Mouse (Mus musculus) Patski (cell line): Measurements from ENCODE around the gene Mapk13. TPM values are rescaled to one million over a fixed set of nuclear protein-coding genes. Genes with fewer than 3 reads are reported as not detected.

ENCODE experiments used
- ATAC-seq: fragments of 100-300 bp; one replicate; pipeline ENCODE4 v1.8.0; 2021
- CTCF ChIA-PET: fragments of 350-600 bp; sonication (Branson Sonifier 250); formaldehyde crosslinking; loops from one replicate; lab custom pipeline; 2022; ENCODE audit warnings: inconsistent platforms; lab: Charles Lee
- POLR2A ChIA-PET: fragments of 350-600 bp; sonication (Branson Sonifier 250); formaldehyde crosslinking; loops from one replicate; lab custom pipeline; 2022; ENCODE audit warnings: antibody characterized with exemption, inconsistent platforms; lab: Charles Lee
- DNase-seq: peaks from one replicate; pipeline ENCODE4 v3.0.0-alpha.2; 2011; ENCODE audit warnings: low read depth, low spot score
- H3K27me3 ChIP-seq: fragments of 371-371 bp; one replicate; pipeline ENCODE4 v1.5.1; 2021
- CTCF ChIP-seq: fragments of 100-300 bp; IDR thresholded peaks from one replicate; pipeline ENCODE4 v1.5.1; 2021
- in situ Hi-C: fragments of 300-500 bp; cut with MboI; formaldehyde crosslinking; loops from 3 replicates; pipeline ENCODE4 v1.11.1; 2018; ENCODE audit warnings: low pct_unique_long_range_greater_than_20kb, mixed read lengths
- polyA plus RNA-seq: library from polyadenylated mRNA; unstranded; gene quantifications from one replicate; pipeline ENCODE4 v1.2.3, GENCODE M21; 2021

Gene Mapk13
- polyA plus RNA-seq, 1 experiment from 2014 or later = 0.23 TPM

DNA sequence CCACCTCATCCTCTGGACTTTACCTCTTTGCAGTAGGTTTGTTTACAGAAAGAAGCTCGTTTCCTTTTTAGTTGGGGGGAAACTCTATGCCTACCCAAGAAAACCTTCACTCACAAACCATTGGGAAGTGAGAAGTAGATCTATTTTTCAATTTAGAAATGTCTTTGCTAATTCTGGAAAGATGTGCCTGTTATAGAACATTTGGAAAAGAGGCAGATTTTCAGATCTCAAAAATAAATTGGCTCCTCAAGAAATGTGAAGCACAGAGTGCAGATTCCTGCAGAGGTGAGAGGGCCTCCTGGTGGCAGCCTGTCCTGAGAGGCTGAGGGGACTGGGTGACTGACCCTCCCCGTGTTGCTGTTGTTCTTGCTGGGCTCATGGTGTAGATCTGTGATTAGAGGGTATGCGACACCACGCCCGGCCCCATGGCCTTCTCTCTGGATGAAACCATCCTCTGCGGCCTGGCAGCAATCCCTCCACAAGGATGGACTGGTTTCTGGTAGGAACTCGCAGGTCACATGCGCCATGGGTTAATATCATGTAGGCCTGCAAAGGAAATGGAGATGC, 58.7 kb downstream of the Mapk13 start:
- ATAC-seq = no peak
- no peaks in the 10 kb centered on the region for H3K27me3 ChIP-seq
- TF ChIP-seq CTCF = no peak
- in situ Hi-C loops = no loop called here
- DNase-seq = no peak
- ChIA-PET POLR2A (no interaction called here), CTCF (no interaction called here)

- ChIA-PET POLR2A (no interaction called here), CTCF (no interaction called here)
- no peaks in the 10 kb centered on the region for H3K27me3 ChIP-seq
- ATAC-seq = no peak
- DNase-seq = no peak
- no peak for TF ChIP-seq CTCF
- in situ Hi-C loops = no loop called here
These were observed 60.0 kb downstream of the Mapk13 start for GRCm38 (mm10) chr17:28829120-28829519.

Other genes starting within 250 kb of the Mapk13 start
- gene Armc12, start 238.5 kb upstream of the Mapk13 start, polyA plus RNA-seq = not detected
- not detected for gene Clpsl2, start 219.9 kb upstream of the Mapk13 start, polyA plus RNA-seq
- not detected for gene Clps, start 208.5 kb upstream of the Mapk13 start, polyA plus RNA-seq
- gene Lhfpl5, start 193.7 kb upstream of the Mapk13 start, polyA plus RNA-seq = 0.09 TPM
- gene Srpk1, start 146.6 kb upstream of the Mapk13 start, polyA plus RNA-seq = 103 TPM
- 0.73 TPM for gene Slc26a8, start 79.1 kb upstream of the Mapk13 start, polyA plus RNA-seq
- 77.9 TPM for gene Mapk14, start 78.0 kb upstream of the Mapk13 start, polyA plus RNA-seq
- 30.9 TPM for gene AC170998.1, start 43.2 kb upstream of the Mapk13 start, polyA plus RNA-seq
- gene Brpf3, start 31.8 kb downstream of the Mapk13 start, polyA plus RNA-seq = 31.4 TPM
- not detected for gene Pnpla1, start 89.1 kb downstream of the Mapk13 start, polyA plus RNA-seq
- 0.05 TPM for gene 4930539E08Rik, start 146.0 kb downstream of the Mapk13 start, polyA plus RNA-seq
- gene Pxt1, start 174.5 kb downstream of the Mapk13 start, polyA plus RNA-seq = not detected
- gene Kctd20, start 182.7 kb downstream of the Mapk13 start, polyA plus RNA-seq = 38.2 TPM
- 94.5 TPM for gene Stk38, start 238.7 kb downstream of the Mapk13 start, polyA plus RNA-seq